Mouse (Mus musculus): ENCODE measurements at regions not wholly inside any gene's neighbourhood (a gene's known extent, or its start where the extent isn't known, plus 50 kb on each side); places are given as distances from the start of the nearest gene placed in this dataset.

GRCm38 (mm10) chr10:18927811-18928210 lies 83.0 kb downstream of the Perp start:
- H3K36me3 ChIP-seq (replicated peaks; ENCODE audit: control insufficient read depth, insufficient read depth, low read length): no peaks in the 10 kb centered on the region
- H3K27me3 ChIP-seq (ENCODE audit: control insufficient read depth, insufficient read depth, low read length): no peaks in the 10 kb centered on the region
- TF ChIP-seq CTCF (IDR thresholded peaks at IDR 0.05; ENCODE audit: low read depth) (no peak), EP300 (IDR thresholded peaks at IDR 0.05; ENCODE audit: low read depth) (no peak)
- H3K4me1 ChIP-seq (ENCODE audit: control insufficient read depth, insufficient read depth): no peaks in the 10 kb centered on the region
- no peak for ATAC-seq (ENCODE audit: insufficient read depth, low read depth)
- no peaks in the 10 kb centered on the region for H3K9me3 ChIP-seq (replicated peaks; ENCODE audit: control insufficient read depth, low read length)
- DNase-seq (ENCODE audit: low spot score): no peak
- 77% methylated on average over 2 of the region's 2 CpGs for WGBS
- no peak overlapping the region for H3K27ac ChIP-seq (ENCODE audit: low read depth)
- no peak overlapping the region for H3K9ac ChIP-seq (replicated peaks; ENCODE audit: low read depth, low read length)
- H3K4me3 ChIP-seq (ENCODE audit: low read depth, low read length): no peak overlapping the region
- no peak overlapping the region for H3K4me2 ChIP-seq (ENCODE audit: low read depth, low read length)

GRCm38 (mm10) chr10:18931344-18931743 lies 84.1 kb downstream of the Tnfaip3 start:
- Histone ChIP-seq H3K9me3 (replicated peaks; ENCODE audit: control insufficient read depth, low read length) (no peaks in the 10 kb centered on the region), H3K4me2 (ENCODE audit: low read depth, low read length) (no peak overlapping the region), H3K27me3 (ENCODE audit: control insufficient read depth, insufficient read depth, low read length) (no peaks in the 10 kb centered on the region), H3K9ac (replicated peaks; ENCODE audit: low read depth, low read length) (no peak overlapping the region), H3K4me1 (ENCODE audit: control insufficient read depth, insufficient read depth) (no peaks in the 10 kb centered on the region), H3K4me3 (ENCODE audit: low read depth, low read length) (no peak overlapping the region), H3K27ac (ENCODE audit: low read depth) (no peak overlapping the region), H3K36me3 (replicated peaks; ENCODE audit: control insufficient read depth, insufficient read depth, low read length) (no peaks in the 10 kb centered on the region)
- 26% methylated on average over 2 of the region's 2 CpGs for WGBS
- TF ChIP-seq EP300 (IDR thresholded peaks at IDR 0.05; ENCODE audit: low read depth) (no peak), CTCF (IDR thresholded peaks at IDR 0.05; ENCODE audit: low read depth) (no peak)
- DNase-seq (ENCODE audit: low spot score) (no peak), ATAC-seq (ENCODE audit: insufficient read depth, low read depth) (no peak)

- Histone ChIP-seq H3K36me3 (replicated peaks; ENCODE audit: control insufficient read depth, insufficient read depth, low read length) (no peaks in the 10 kb centered on the region), H3K4me3 (ENCODE audit: low read depth, low read length) (no peak overlapping the region), H3K27me3 (ENCODE audit: control insufficient read depth, insufficient read depth, low read length) (no peaks in the 10 kb centered on the region), H3K9ac (replicated peaks; ENCODE audit: low read depth, low read length) (no peak overlapping the region), H3K4me1 (ENCODE audit: control insufficient read depth, insufficient read depth) (no peaks in the 10 kb centered on the region), H3K4me2 (ENCODE audit: low read depth, low read length) (no peak overlapping the region), H3K27ac (ENCODE audit: low read depth) (no peak overlapping the region), H3K9me3 (replicated peaks; ENCODE audit: control insufficient read depth, low read length) (no peaks in the 10 kb centered on the region)
- TF ChIP-seq EP300 (IDR thresholded peaks at IDR 0.05; ENCODE audit: low read depth): no peak
- no peak for TF ChIP-seq CTCF (IDR thresholded peaks at IDR 0.05; ENCODE audit: low read depth)
- 68% methylated on average over 4 of the region's 4 CpGs for WGBS
- no peak for ATAC-seq (ENCODE audit: insufficient read depth, low read depth)
- no peak for DNase-seq (ENCODE audit: low spot score)
These were observed 74.0 kb downstream of the Tnfaip3 start for GRCm38 (mm10) chr10:18941447-18941846.

GRCm38 (mm10) chr10:18941908-18942307 lies 73.5 kb downstream of the Tnfaip3 start:
- H3K4me1 ChIP-seq (ENCODE audit: control insufficient read depth, insufficient read depth): no peaks in the 10 kb centered on the region
- no peaks in the 10 kb centered on the region for H3K36me3 ChIP-seq (replicated peaks; ENCODE audit: control insufficient read depth, insufficient read depth, low read length)
- no peak for TF ChIP-seq EP300 (IDR thresholded peaks at IDR 0.05; ENCODE audit: low read depth)
- TF ChIP-seq CTCF (IDR thresholded peaks at IDR 0.05; ENCODE audit: low read depth): no peak
- no peak overlapping the region for H3K4me3 ChIP-seq (ENCODE audit: low read depth, low read length)
- H3K9ac ChIP-seq (replicated peaks; ENCODE audit: low read depth, low read length): no peak overlapping the region
- H3K9me3 ChIP-seq (replicated peaks; ENCODE audit: control insufficient read depth, low read length): no peaks in the 10 kb centered on the region
- WGBS: 60% methylated on average over 7 of the region's 7 CpGs
- ATAC-seq (ENCODE audit: insufficient read depth, low read depth): no peak
- H3K27ac ChIP-seq (ENCODE audit: low read depth): no peak overlapping the region
- H3K27me3 ChIP-seq (ENCODE audit: control insufficient read depth, insufficient read depth, low read length): no peaks in the 10 kb centered on the region
- no peak for DNase-seq (ENCODE audit: low spot score)
- H3K4me2 ChIP-seq (ENCODE audit: low read depth, low read length): no peak overlapping the region

- H3K36me3 ChIP-seq (replicated peaks; ENCODE audit: control insufficient read depth, insufficient read depth, low read length): no peaks in the 10 kb centered on the region
- 57% methylated on average over 6 of the region's 6 CpGs for WGBS
These were observed 72.0 kb downstream of the Tnfaip3 start for GRCm38 (mm10) chr10:18943296-18944075.

GRCm38 (mm10) chr10:18946727-18947126 lies 68.7 kb downstream of the Tnfaip3 start:
- Histone ChIP-seq H3K27me3 (ENCODE audit: control insufficient read depth, insufficient read depth, low read length) (no peaks in the 10 kb centered on the region), H3K36me3 (replicated peaks; ENCODE audit: control insufficient read depth, insufficient read depth, low read length) (no peaks in the 10 kb centered on the region), H3K4me3 (ENCODE audit: low read depth, low read length) (no peak overlapping the region), H3K4me2 (ENCODE audit: low read depth, low read length) (no peak overlapping the region), H3K9ac (replicated peaks; ENCODE audit: low read depth, low read length) (no peak overlapping the region), H3K4me1 (ENCODE audit: control insufficient read depth, insufficient read depth) (no peaks in the 10 kb centered on the region), H3K9me3 (replicated peaks; ENCODE audit: control insufficient read depth, low read length) (no peaks in the 10 kb centered on the region), H3K27ac (ENCODE audit: low read depth) (no peak overlapping the region)
- no peak for ATAC-seq (ENCODE audit: insufficient read depth, low read depth)
- no peak for DNase-seq (ENCODE audit: low spot score)
- no peak for TF ChIP-seq CTCF (IDR thresholded peaks at IDR 0.05; ENCODE audit: low read depth)
- no peak for TF ChIP-seq EP300 (IDR thresholded peaks at IDR 0.05; ENCODE audit: low read depth)

More at GRCm38 (mm10) chr10:18943296-18944075, 72.0 kb downstream of the Tnfaip3 start:
- Histone ChIP-seq H3K4me2 (ENCODE audit: low read depth, low read length) (no peak overlapping the region), H3K9ac (replicated peaks; ENCODE audit: low read depth, low read length) (no peak overlapping the region), H3K27ac (ENCODE audit: low read depth) (no peak overlapping the region), H3K9me3 (replicated peaks; ENCODE audit: control insufficient read depth, low read length) (no peaks in the 10 kb centered on the region), H3K27me3 (ENCODE audit: control insufficient read depth, insufficient read depth, low read length) (no peaks in the 10 kb centered on the region), H3K4me3 (ENCODE audit: low read depth, low read length) (no peak overlapping the region), H3K4me1 (ENCODE audit: control insufficient read depth, insufficient read depth) (no peaks in the 10 kb centered on the region)
- no peak for TF ChIP-seq CTCF (IDR thresholded peaks at IDR 0.05; ENCODE audit: low read depth)
- TF ChIP-seq EP300 (IDR thresholded peaks at IDR 0.05; ENCODE audit: low read depth): no peak
- DNase-seq (ENCODE audit: low spot score): no peak
- ATAC-seq (ENCODE audit: insufficient read depth, low read depth): no peak

Measured in heart, postnatal 0 days (tissue).